Mouse (Mus musculus): ENCODE results near the gene Cherp.

- no peak for TF ChIP-seq TAL1 (IDR thresholded peaks at IDR 0.05; ENCODE audit: low read length)
- TF ChIP-seq GATA1 (IDR thresholded peaks at IDR 0.05; ENCODE audit: low read length): no peak
These were observed 20.5 kb upstream of the Cherp start for GRCm38 (mm10) chr8:72495411-72496111.

Measured in erythroblast, embryonic 14.5 days (primary cell).